Mouse (Mus musculus) brain, embryonic 14.5 days (tissue): ENCODE data around the gene B3gnt8. TPM values are rescaled to one million over a fixed set of nuclear protein-coding genes. Genes with fewer than 3 reads are reported as not detected.

ENCODE experiments used
- DNase-seq: peaks from one replicate; pipeline ENCODE4 v3.0.0-alpha.2; 2011; ENCODE audit warnings: low read depth
- CTCF ChIP-seq: fragments of 200-500 bp; IDR thresholded peaks from 2 replicates; pipeline ENCODE4 v1.5.1; 2012; ENCODE audit warnings: inconsistent platforms, mild to moderate bottlenecking, moderate library complexity, borderline replicate concordance; ENCODE audit not compliant: insufficient read depth, insufficient read length; ENCODE audit errors: extremely low read depth
- POLR2A ChIP-seq: fragments of 200-500 bp; IDR thresholded peaks from 2 replicates; pipeline ENCODE4 v1.6.1; 2012; ENCODE audit warnings: mild to moderate bottlenecking, inconsistent platforms, borderline replicate concordance; ENCODE audit not compliant: poor library complexity, insufficient read depth, insufficient read length, severe bottlenecking; ENCODE audit errors: extremely low read depth
- polyA plus RNA-seq: library from polyadenylated mRNA; depleted of rRNA; stranded (reverse); fragments of >200 nt; gene quantifications from 2 replicates; pipeline ENCODE4 v1.2.3, GENCODE M21; 2012

B3gnt8 gene
- polyA plus RNA-seq, 1 experiment = 0.78 TPM

GRCm38 (mm10) chr7:25671686-25672085 lies 45.2 kb downstream of the B3gnt8 start:
- no peak for TF ChIP-seq CTCF
- TF ChIP-seq POLR2A = no peak
- DNase-seq = no peak

GRCm38 (mm10) chr7:25672442-25672841 lies 46.0 kb downstream of the B3gnt8 start:
- no peak for DNase-seq
- TF ChIP-seq CTCF (peak; percentile 13; the same call in 1 of the 2 replicates), POLR2A (no peak)

GRCm38 (mm10) chr7:25674297-25674696 lies 47.8 kb downstream of the B3gnt8 start:
- TF ChIP-seq CTCF = no peak
- TF ChIP-seq POLR2A = no peak
- no peak for DNase-seq

GRCm38 (mm10) chr7:25674719-25675300 lies 48.4 kb downstream of the B3gnt8 start, which contains the start of gene Tmem91:
Gene Tmem91, minus strand, starts transcription at chr7:25675166.
- no peak for DNase-seq

GRCm38 (mm10) chr7:25675405-25675804 lies 49.0 kb downstream of the B3gnt8 start:
- no peak for TF ChIP-seq POLR2A
- TF ChIP-seq CTCF = no peak
- no peak for DNase-seq

More at GRCm38 (mm10) chr7:25674719-25675300, 48.4 kb downstream of the B3gnt8 start, which contains the start of gene Tmem91:
- TF ChIP-seq CTCF (no peak), POLR2A (no peak)

- TF ChIP-seq CTCF (no peak), POLR2A (no peak)
- DNase-seq = peak; percentile 97
Measured at GRCm38 (mm10) chr7:25676085-25676781, 49.8 kb downstream of the B3gnt8 start.

- no peak for TF ChIP-seq CTCF
- TF ChIP-seq POLR2A = no peak
- DNase-seq = no peak
Measured at GRCm38 (mm10) chr7:25677013-25677412, 50.6 kb downstream of the B3gnt8 start.

- DNase-seq = no peak
- TF ChIP-seq CTCF (no peak), POLR2A (no peak)
Measured at GRCm38 (mm10) chr7:25679971-25680370, 53.5 kb downstream of the B3gnt8 start.

- TF ChIP-seq CTCF = no peak
- TF ChIP-seq POLR2A = peak; percentile 39; the same call in 1 of the 2 replicates
- DNase-seq = peak; percentile 97
Measured at GRCm38 (mm10) chr7:25680514-25681258, 54.2 kb downstream of the B3gnt8 start, which contains the start of gene B9d2. Gene B9d2, plus strand, starts transcription at chr7:25680780.

GRCm38 (mm10) chr7:25681341-25682231 lies 55.1 kb downstream of the B3gnt8 start:
- no peak for TF ChIP-seq CTCF
- TF ChIP-seq POLR2A = no peak

More at GRCm38 (mm10) chr7:25681341-25682231, 55.1 kb downstream of the B3gnt8 start:
- no peak for DNase-seq
